Mouse (Mus musculus) testis, adult 2 months (tissue): ENCODE data around the gene Stk26.

Experiments used
- CTCF ChIP-seq: fragments of 200-500 bp; IDR thresholded peaks from 2 replicates; pipeline ENCODE4 v1.5.1; 2012; ENCODE audit warnings: low read depth, mild to moderate bottlenecking, inconsistent platforms, low read length, moderate library complexity; ENCODE audit not compliant: control insufficient read depth, insufficient read depth, insufficient replicate concordance
- POLR2A ChIP-seq: fragments of 200-500 bp; IDR thresholded peaks from 2 replicates; pipeline ENCODE4 v1.6.1; 2012; ENCODE audit warnings: low read depth, mild to moderate bottlenecking, inconsistent platforms, low read length, moderate library complexity; ENCODE audit not compliant: control insufficient read depth

- TF ChIP-seq POLR2A (no peak), CTCF (no peak)
These were observed 740 bp downstream of the Stk26 start for GRCm38 (mm10) chrX:50841587-50841986.
